Mouse (Mus musculus): ENCODE data around the gene Ppif.

The Ppif gene

GRCm38 (mm10) chr14:25693888-25694568 lies at the start of gene Ppif:
Ppif (plus strand) TSS chr14:25694154.
- DNase-seq (ENCODE audit: inconsistent age in 2 of 2, low spot score in 1 of 2): peak; percentile 96 to 99

- DNase-seq (ENCODE audit: inconsistent age in 2 of 2, low spot score in 1 of 2): no peak
Measured at GRCm38 (mm10) chr14:25645717-25646116, 48.2 kb upstream of the Ppif start.

- peak; percentile 70 to 90 for DNase-seq (ENCODE audit: inconsistent age in 2 of 2, low spot score in 1 of 2)
Measured at GRCm38 (mm10) chr14:25646161-25646621, 47.8 kb upstream of the Ppif start.

GRCm38 (mm10) chr14:25651131-25651530 lies 42.8 kb upstream of the Ppif start:
- DNase-seq (ENCODE audit: inconsistent age in 2 of 2, low spot score in 1 of 2): no peak

GRCm38 (mm10) chr14:25651905-25652304 lies 42.0 kb upstream of the Ppif start:
- DNase-seq (ENCODE audit: inconsistent age in 2 of 2, low spot score in 1 of 2): no peak

GRCm38 (mm10) chr14:25654401-25655197 lies 39.4 kb upstream of the Ppif start:
- DNase-seq (ENCODE audit: inconsistent age in 2 of 2, low spot score in 1 of 2): no peak

GRCm38 (mm10) chr14:25660661-25661060 lies 33.3 kb upstream of the Ppif start:
- DNase-seq (ENCODE audit: inconsistent age in 2 of 2, low spot score in 1 of 2): no peak

- no peak for DNase-seq (ENCODE audit: inconsistent age in 2 of 2, low spot score in 1 of 2)
Measured at GRCm38 (mm10) chr14:25661185-25661920, 32.6 kb upstream of the Ppif start.

GRCm38 (mm10) chr14:25663649-25664309 lies 30.2 kb upstream of the Ppif start:
- no peak for DNase-seq (ENCODE audit: inconsistent age in 2 of 2, low spot score in 1 of 2)

GRCm38 (mm10) chr14:25664310-25664695 lies 29.7 kb upstream of the Ppif start:
- DNase-seq (ENCODE audit: inconsistent age in 2 of 2, low spot score in 1 of 2): no peak

- peak in 1 of 2 experiments; percentile 23 for DNase-seq (ENCODE audit: inconsistent age in 2 of 2, low spot score in 1 of 2)
Measured at GRCm38 (mm10) chr14:25665314-25665970, 28.5 kb upstream of the Ppif start.

- peak in 1 of 2 experiments; percentile 32 for DNase-seq (ENCODE audit: inconsistent age in 2 of 2, low spot score in 1 of 2)
Measured at GRCm38 (mm10) chr14:25666668-25667376, 27.1 kb upstream of the Ppif start.

- DNase-seq (ENCODE audit: inconsistent age in 2 of 2, low spot score in 1 of 2): no peak
Measured at GRCm38 (mm10) chr14:25667587-25667986, 26.4 kb upstream of the Ppif start.

GRCm38 (mm10) chr14:25679625-25680024 lies 14.3 kb upstream of the Ppif start:
- no peak for DNase-seq (ENCODE audit: inconsistent age in 2 of 2, low spot score in 1 of 2)

GRCm38 (mm10) chr14:25682020-25682419 lies 11.9 kb upstream of the Ppif start:
- no peak for DNase-seq (ENCODE audit: inconsistent age in 2 of 2, low spot score in 1 of 2)

GRCm38 (mm10) chr14:25686216-25686945 lies 7.6 kb upstream of the Ppif start:
- DNase-seq (ENCODE audit: inconsistent age in 2 of 2, low spot score in 1 of 2): no peak

- DNase-seq (ENCODE audit: inconsistent age in 2 of 2, low spot score in 1 of 2): no peak
Measured at GRCm38 (mm10) chr14:25686983-25687901, 6.7 kb upstream of the Ppif start.

- DNase-seq (ENCODE audit: inconsistent age in 2 of 2, low spot score in 1 of 2): peak in 1 of 2 experiments; percentile 31
Measured at GRCm38 (mm10) chr14:25693271-25693887, 575 bp upstream of the Ppif start.
